In the genomic region with DNA sequence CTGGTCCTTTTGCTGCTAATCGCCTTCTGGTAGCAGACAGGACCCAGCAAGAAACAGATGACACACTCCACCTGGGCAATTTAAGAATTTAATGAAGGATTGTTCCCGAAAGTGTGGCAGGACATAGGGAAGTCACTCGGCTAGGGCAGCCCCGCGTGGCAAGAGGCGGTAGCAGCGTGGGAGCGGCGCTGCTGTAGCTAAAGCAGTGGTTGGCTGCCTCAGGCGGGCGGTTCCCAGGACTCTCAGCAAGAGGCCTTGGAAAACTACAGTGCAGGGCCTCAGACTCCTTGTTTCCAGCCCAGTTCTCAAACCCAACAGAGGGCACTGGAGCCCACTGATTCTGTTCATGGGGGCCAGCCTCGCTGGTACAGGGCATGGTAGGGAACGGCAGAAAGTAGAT, we compare ENCODE assay signal across 8 mouse cellular contexts.
A peak's percentile ranks its signal among the peaks of the same experiment; 100 is the strongest.
DNase-seq lines count a peak whose midpoint lies in the region; ATAC-seq lines count a peak whose summit lies in the region.

No protein-coding gene starts in this region.

- no peaks in the 10 kb centered on the region for H3K36me3 ChIP-seq in forebrain, embryonic 10.5 days (replicated peaks)
- no peaks in the 10 kb centered on the region for H3K36me3 ChIP-seq in hindbrain, embryonic 14.5 days (replicated peaks; ENCODE audit: control insufficient read depth, insufficient read depth)
- no peaks in the 10 kb centered on the region for H3K36me3 ChIP-seq in neural tube, embryonic 13.5 days

- no peak for ATAC-seq in hindbrain, embryonic 14.5 days (ENCODE audit: low FRiP score)
- no peak; the same call in 1 of the 2 replicates for ATAC-seq in neural tube, embryonic 13.5 days (ENCODE audit: low read depth)
- no peak for ATAC-seq in megakaryocyte-erythroid progenitor cell, adult 5-6 weeks (replicated peaks; ENCODE audit: low FRiP score, low TSS enrichment, poor library complexity, severe bottlenecking)

- peak overlapping the region; percentile 28 for H3K4me3 ChIP-seq in forebrain, embryonic 10.5 days
- H3K4me3 ChIP-seq in hindbrain, embryonic 14.5 days (replicated peaks; ENCODE audit: low read length) = no peak overlapping the region
- H3K4me3 ChIP-seq in neural tube, embryonic 13.5 days = no peak overlapping the region

- H3K4me1 ChIP-seq in forebrain, embryonic 10.5 days = peaks cover 11% of the 10 kb centered on the region
- no peaks in the 10 kb centered on the region for H3K4me1 ChIP-seq in hindbrain, embryonic 14.5 days (replicated peaks; ENCODE audit: control insufficient read depth, insufficient read depth, low read length)
- H3K4me1 ChIP-seq in neural tube, embryonic 13.5 days (replicated peaks) = peaks cover 4% of the 10 kb centered on the region; the same call in 1 of the 2 replicates

- WGBS in forebrain, embryonic 10.5 days = 21% methylated on average over 13 of the region's 13 CpGs
- WGBS in hindbrain, embryonic 14.5 days = 30% methylated on average over 13 of the region's 13 CpGs
- 29% methylated on average over 13 of the region's 13 CpGs for whole genome bisulfite sequencing in neural tube, embryonic 13.5 days

- peaks cover 23% of the 10 kb centered on the region for H3K27me3 ChIP-seq in forebrain, embryonic 10.5 days (ENCODE audit: poor library complexity, severe bottlenecking)
- 0 out of 2 replicates have a peak, but pooled peaks cover 3% of the 10 kb centered on the region for H3K27me3 ChIP-seq in hindbrain, embryonic 14.5 days (ENCODE audit: control insufficient read depth, insufficient read depth, low read length)
- no peaks in the 10 kb centered on the region for H3K27me3 ChIP-seq in neural tube, embryonic 13.5 days

- DNase-seq in embryo, embryonic 10 days (ENCODE audit: low spot score) = peak; percentile 48
- no peak for DNase-seq in embryo, embryonic 9.5 days (ENCODE audit: extremely low spot score)
- peak; percentile 34 for DNase-seq in forebrain, embryonic 10.5 days (ENCODE audit: extremely low spot score, low spot score)
- DNase-seq in hindbrain, embryonic 14.5 days (ENCODE audit: low spot score) = no peak
- peak; percentile 7 for DNase-seq in liver
- DNase-seq in frontal cortex, postnatal 14 days (ENCODE audit: low spot score in 2 of 2) = no peak

- H3K27ac ChIP-seq in forebrain, embryonic 10.5 days = no peak overlapping the region
- H3K27ac ChIP-seq in hindbrain, embryonic 14.5 days = no peak overlapping the region
- no peak overlapping the region for H3K27ac ChIP-seq in neural tube, embryonic 13.5 days (replicated peaks)

- H3K9ac ChIP-seq in hindbrain, embryonic 14.5 days = no peak overlapping the region
- no peak overlapping the region for H3K9ac ChIP-seq in neural tube, embryonic 13.5 days

- H3K4me2 ChIP-seq in hindbrain, embryonic 14.5 days (replicated peaks) = peak overlapping the region; percentile 30
- peak overlapping the region; percentile 36 for H3K4me2 ChIP-seq in neural tube, embryonic 13.5 days

- no peaks in the 10 kb centered on the region for H3K9me3 ChIP-seq in forebrain, embryonic 10.5 days
- no peaks in the 10 kb centered on the region for H3K9me3 ChIP-seq in hindbrain, embryonic 14.5 days (ENCODE audit: control insufficient read depth, low read length)
- H3K9me3 ChIP-seq in neural tube, embryonic 13.5 days = no peaks in the 10 kb centered on the region

Comparison
In these comparisons a context has a peak if more than half of its experiments do, and no peak if none do; other contexts are left out.
1. DNase-seq: peak in embryo, embryonic 10 days (single experiment), forebrain, embryonic 10.5 days (single experiment) and liver (single experiment); none in embryo, embryonic 9.5 days (single experiment), hindbrain, embryonic 14.5 days (single experiment) and frontal cortex, postnatal 14 days (0 of 2).